Mouse (Mus musculus) mouse embryonic stem cell (cell line): ENCODE results near the gene Gm17509.

Experiments used
- in situ Hi-C, 2 experiments: fragments of 300-500 bp; cut with MboI; formaldehyde crosslinking; loops; 1 replicate in 1 of 2; 3 replicates in 1 of 2; pipeline ENCODE4 v1.14.3; 2019 to 2020; ENCODE audit warnings: low sequenced_read_pairs in 2 of 2, low pct_unique_long_range_greater_than_20kb in 1 of 2, mixed read lengths in 1 of 2; ENCODE audit not compliant: unreplicated experiment in 1 of 2

The Gm17509 gene

DNA sequence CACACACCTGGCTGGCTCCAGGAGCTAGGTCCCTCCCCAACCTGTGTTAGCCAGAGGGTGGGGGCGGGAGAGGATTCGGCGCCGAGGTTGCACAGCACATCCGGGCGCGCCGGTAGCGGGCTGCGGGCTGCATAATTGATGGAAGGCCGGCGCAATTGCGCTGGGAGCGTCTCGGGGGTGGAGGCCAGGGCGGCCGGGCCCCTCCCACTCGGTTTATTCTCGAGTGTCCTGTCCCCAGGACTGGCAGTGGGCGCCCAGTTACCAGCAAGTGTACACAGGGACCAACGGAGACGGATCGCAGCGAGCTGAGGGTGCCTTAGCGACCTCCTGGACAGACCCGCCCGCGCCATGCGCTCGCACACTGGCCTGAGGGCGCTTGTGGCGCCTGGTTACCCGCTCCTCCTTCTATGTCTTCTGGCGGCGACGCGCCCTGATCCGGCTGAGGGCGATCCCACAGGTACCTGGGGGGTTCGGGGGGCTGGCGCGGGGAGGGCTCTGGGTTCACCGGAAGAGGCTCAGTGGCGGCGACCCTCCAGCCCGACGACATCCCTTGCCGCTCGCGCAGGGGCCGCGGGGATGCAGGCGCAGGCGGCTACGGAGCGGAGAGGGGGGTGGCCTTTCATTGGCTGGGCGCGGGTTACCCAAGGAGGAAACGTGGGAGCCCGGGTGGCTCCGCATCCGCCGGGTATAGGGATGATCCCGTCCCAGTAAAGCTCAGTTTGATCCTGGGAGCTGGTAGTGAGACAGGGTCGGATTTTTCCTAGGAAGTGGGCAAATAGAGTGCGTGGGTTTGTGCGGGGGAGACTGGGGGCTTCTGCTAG lies at the start of gene Gm17509:
Gene Gm17509, minus strand, starts transcription at position 575 of the 821 bp plus-strand sequence.
- in situ Hi-C loops = loop anchor here in 1 of 2 experiments (25.0 kb wide), 1 partner anchor 1042 kb away; no protein-coding TSS in a partner anchor

DNA sequence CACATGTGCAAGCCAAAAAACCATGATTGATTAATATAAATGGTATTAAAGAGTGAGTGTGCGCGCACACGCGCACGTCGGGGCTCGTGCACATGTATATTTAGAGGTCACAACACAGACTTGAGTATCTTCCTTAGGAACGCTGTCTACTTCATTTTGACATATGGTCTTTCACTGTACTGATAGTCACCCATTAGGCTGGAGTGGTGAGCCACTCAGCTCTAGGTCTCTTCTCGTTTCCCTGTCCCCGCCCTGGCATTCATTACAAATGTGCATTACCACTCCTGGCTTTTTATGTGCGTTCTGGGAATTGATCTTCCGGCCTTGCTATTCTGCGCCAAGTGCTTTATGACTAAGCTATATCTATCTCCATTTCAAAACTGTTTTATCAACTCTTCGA lies 47.1 kb upstream of the Gm17509 start:
- in situ Hi-C loops = no loop called here

DNA sequence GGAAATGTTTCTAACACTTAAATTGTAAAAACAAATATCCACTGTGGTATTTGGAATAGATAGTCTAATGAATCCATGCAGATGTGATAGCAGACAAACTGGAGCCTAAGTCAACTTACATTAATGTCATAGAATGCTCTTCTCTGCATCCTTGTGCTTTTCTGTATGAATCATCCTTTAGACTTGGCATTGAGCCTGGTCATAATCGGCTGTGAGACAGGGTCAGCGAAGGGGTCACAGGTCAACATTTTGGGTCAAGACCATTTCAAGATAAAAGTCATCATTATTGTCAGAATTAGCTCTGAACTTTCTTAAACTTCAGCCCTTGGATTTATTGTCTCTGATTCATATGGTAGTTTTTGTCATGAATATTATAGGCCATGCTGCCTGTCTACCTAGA lies 45.3 kb upstream of the Gm17509 start:
- in situ Hi-C loops = no loop called here

GRCm38 (mm10) chr13:117260704-117261103 lies 39.8 kb upstream of the Gm17509 start:
- in situ Hi-C loops = no loop called here

DNA sequence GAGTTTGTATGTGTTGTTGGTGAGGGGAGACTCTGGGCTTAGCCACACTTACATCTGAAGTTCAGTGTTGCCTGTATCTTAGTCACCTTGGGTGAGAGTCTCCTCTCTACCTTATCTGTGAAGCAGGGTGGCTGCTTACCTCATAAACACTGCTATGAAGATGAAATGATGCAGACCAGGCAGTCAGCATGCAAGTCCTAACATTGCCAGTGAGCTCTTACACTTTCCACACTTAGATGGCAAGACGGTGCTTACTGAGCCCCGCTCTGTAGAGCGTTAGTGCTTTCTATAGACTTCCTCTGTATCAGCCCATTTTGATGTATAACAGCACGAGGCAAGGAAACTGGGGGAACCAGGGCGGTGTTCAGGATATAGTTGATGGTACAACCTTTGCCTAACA lies 21.7 kb upstream of the Gm17509 start:
- in situ Hi-C loops = no loop called here

GRCm38 (mm10) chr13:117242063-117242462 lies 21.2 kb upstream of the Gm17509 start:
- in situ Hi-C loops = no loop called here

DNA sequence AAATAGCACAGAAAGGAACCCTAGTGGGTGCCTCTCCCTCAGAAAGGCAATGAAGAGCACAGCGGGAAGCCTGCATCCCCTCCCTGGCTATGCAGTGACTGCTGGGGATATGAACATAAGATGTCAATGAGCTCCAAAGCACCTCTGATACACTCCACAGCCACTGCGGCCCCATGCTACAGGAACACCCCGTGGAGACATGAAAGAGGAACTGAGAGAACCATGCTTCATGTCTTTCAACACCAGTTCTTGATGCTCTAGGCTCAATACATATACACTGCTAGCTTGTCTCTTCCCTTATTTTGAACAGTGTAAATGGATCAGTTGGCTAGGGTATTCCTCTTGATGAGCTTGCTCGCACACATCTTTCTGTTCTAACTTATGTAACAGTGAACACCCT lies 16.2 kb upstream of the Gm17509 start:
- in situ Hi-C loops = loop anchor here (5.0 kb wide), 1 partner anchor 35 kb away; no protein-coding TSS in a partner anchor

- in situ Hi-C loops = loop anchor here (5.0 kb wide), 1 partner anchor 33 kb away; no protein-coding TSS in a partner anchor
Observed at GRCm38 (mm10) chr13:117235530-117236212, 14.8 kb upstream of the Gm17509 start.

DNA sequence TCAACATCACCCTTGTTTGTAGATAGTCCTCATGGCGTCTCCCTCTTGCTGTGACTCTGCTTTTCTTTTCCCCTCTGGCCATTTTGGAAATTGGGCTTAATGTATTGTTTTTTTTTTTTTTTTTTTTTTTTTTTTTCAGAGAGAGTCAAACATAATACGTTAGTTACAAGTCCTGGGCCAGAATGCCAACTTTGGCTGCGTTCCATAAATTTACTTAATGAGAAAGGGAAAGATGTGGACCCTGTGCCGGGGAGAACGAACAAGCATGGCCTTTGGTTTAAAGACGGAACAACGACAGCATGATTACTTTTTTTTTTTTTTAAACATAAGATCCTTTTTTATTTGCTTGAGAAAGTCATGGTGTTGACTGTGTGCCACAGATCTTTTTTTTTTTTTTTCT lies 13.6 kb upstream of the Gm17509 start:
- in situ Hi-C loops = no loop called here

DNA sequence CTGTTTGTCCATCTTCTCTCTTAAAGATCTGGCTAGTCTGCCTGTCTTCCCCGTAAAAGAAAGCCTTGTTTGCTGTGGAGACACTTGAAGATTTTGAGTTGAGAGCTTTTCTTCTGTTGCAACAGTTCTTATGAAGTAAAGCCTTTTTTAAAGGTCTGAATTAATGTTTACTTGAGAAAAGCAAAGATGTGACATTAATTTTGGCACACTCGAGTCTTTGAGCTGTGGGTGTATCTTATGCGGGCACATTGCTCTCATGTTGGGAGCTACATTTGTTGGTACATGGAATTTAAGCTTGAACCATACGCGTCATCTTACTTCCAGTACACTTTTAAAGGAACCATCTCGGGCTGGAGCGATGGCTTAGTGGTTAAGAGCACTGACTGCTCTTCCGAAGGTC lies 12.9 kb upstream of the Gm17509 start:
- in situ Hi-C loops = no loop called here

GRCm38 (mm10) chr13:117230371-117231110 lies 9.7 kb upstream of the Gm17509 start:
- in situ Hi-C loops = no loop called here

DNA sequence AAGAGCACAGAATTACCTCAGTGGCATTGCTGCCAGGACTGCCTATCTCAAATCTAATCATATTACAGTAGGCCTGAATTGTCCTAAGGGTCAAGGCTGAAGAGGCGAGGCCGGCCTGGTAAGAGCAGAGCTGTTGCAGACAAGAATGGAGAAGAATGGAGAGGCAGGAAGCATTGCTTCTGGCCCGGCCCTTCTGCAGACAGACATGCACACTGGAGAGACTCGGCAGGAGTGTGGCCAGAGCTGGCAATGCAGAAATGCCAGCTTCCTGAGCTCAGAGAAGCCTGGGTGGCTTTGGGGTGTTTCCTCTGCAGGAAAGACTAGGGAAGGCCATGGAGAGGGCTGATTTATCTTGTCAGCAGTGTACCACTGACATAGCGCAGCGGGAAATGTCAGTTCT lies 4.7 kb upstream of the Gm17509 start:
- in situ Hi-C loops = no loop called here

GRCm38 (mm10) chr13:117224901-117225300 lies 4.0 kb upstream of the Gm17509 start:
- in situ Hi-C loops = loop anchor here in 1 of 2 experiments (25.0 kb wide), 1 partner anchor 1037 kb away; no protein-coding TSS in a partner anchor

DNA sequence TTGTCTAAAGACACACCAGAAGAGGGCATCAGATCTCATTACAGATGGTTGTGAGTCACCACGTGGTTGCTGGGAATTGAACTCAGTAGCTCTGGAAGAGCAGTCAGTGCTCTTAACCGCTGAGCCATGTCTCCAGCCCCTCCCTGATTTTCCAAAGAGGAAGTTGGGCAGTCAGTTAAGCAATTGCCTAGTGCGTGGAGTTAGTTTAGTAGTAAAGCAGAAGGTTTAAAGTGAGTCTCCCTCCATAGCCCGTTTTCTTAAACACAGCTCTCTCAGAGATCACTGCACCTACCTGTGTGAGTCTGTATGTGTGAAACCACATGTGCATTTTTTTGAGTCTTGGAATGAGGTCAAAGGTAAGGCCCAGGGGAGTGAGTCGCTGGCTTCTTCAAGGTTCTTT lies 2.2 kb upstream of the Gm17509 start:
- in situ Hi-C loops = loop anchor here in 1 of 2 experiments (25.0 kb wide), 1 partner anchor 1039 kb away; no protein-coding TSS in a partner anchor

DNA sequence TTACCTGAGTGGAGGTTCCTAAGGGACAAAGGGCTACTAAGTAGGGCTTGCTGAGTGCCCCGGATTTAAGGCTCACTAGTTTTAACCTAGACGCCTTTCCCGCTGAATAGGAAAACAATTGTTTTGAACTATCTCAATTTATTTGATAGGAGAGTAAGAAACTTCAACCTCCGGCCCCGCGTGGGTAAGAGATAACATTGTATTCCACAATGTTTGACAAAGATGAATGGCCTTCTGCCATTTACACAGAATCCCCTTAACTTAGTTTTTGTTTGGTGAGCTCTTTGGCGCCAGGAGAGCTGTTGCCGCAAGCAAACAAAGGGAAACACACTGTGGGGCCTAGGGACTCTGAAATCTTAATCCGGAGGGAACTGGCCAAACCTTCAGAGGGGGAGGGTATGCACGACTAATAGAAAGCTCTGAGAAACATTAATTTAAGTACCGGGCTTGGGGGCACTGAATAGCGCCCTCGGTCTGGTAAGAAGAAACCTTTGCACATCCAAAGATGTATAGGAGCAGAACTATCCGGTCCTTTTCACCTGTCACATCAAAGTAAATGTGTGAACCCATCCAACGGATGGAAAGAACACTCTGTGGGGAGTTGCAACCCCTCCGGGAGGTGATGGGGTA lies 889 bp downstream of the Gm17509 start:
- in situ Hi-C loops = loop anchor here in 1 of 2 experiments (25.0 kb wide), 1 partner anchor 1042 kb away; no protein-coding TSS in a partner anchor

- in situ Hi-C loops = loop anchor here in 1 of 2 experiments (25.0 kb wide), 1 partner anchor 1044 kb away; no protein-coding TSS in a partner anchor
Observed at GRCm38 (mm10) chr13:117218092-117218491, 2.8 kb downstream of the Gm17509 start.

DNA sequence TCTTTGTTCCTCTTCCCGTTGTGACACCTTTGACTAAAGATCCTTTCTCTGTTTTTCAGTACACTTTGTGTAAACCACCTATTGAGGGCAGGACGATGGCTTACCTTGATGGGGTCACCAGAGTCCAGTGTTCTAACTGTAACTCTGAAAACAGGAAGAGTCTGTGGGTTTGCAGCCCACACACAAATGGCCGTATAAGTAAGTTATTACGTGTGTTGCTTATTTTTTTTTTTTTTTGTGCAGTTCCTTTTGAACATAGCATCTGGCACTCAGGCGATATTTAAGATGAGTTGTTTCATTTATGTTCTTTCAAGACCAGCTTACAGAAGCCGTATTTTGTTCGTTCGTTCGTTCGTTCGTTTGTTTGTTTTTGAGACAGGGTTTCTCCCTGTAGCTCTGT lies 3.3 kb downstream of the Gm17509 start:
- in situ Hi-C loops = loop anchor here in 1 of 2 experiments (25.0 kb wide), 1 partner anchor 1045 kb away; no protein-coding TSS in a partner anchor

- in situ Hi-C loops = loop anchor here in 1 of 2 experiments (25.0 kb wide), 1 partner anchor 1045 kb away; no protein-coding TSS in a partner anchor
Observed at GRCm38 (mm10) chr13:117216752-117217363, 4.0 kb downstream of the Gm17509 start.
